Mouse (Mus musculus) neural tube, embryonic 13.5 days (tissue): ENCODE data around the gene Fbxw11. TPM values are rescaled to one million over a fixed set of nuclear protein-coding genes. Genes with fewer than 3 reads are reported as not detected.

ENCODE experiments used
- ATAC-seq: fragments of 200-750 bp; cut with Nextera tagmentation; 2 replicates; pipeline ENCODE4 v1.8.0; 2017; ENCODE audit warnings: low read depth, mild to moderate bottlenecking, moderate TSS enrichment, moderate library complexity
- H3K27ac ChIP-seq: fragments of 300-500 bp; sonication (generic); replicated peaks from 2 replicates; pipeline ENCODE4 v1.5.1; 2015; ENCODE audit warnings: moderate library complexity, mild to moderate bottlenecking, inconsistent platforms
- H3K27me3 ChIP-seq: fragments of 300-500 bp; sonication (generic); 2 replicates; pipeline ENCODE4 v1.6.1; 2015; ENCODE audit warnings: mild to moderate bottlenecking, inconsistent platforms
- H3K36me3 ChIP-seq: fragments of 300-500 bp; sonication (generic); 2 replicates; pipeline ENCODE4 v1.6.1; 2015; ENCODE audit warnings: mild to moderate bottlenecking, inconsistent platforms
- H3K4me1 ChIP-seq: fragments of 300-500 bp; sonication (generic); replicated peaks from 2 replicates; pipeline ENCODE4 v1.6.1; 2015; ENCODE audit warnings: inconsistent platforms
- H3K4me2 ChIP-seq: fragments of 300-500 bp; sonication (generic); 2 replicates; pipeline ENCODE4 v1.6.1; 2015; ENCODE audit warnings: inconsistent platforms, mild to moderate bottlenecking, moderate library complexity
- H3K4me3 ChIP-seq: fragments of 300-500 bp; sonication (generic); 2 replicates; pipeline ENCODE4 v1.5.1; 2015; ENCODE audit warnings: mild to moderate bottlenecking, inconsistent platforms
- H3K9ac ChIP-seq: fragments of 300-500 bp; sonication (generic); 2 replicates; pipeline ENCODE4 v1.6.1; 2015; ENCODE audit warnings: moderate library complexity, mild to moderate bottlenecking, inconsistent platforms
- H3K9me3 ChIP-seq: fragments of 300-500 bp; sonication (generic); 2 replicates; pipeline ENCODE4 v1.6.1; 2016; ENCODE audit warnings: inconsistent platforms
- WGBS: fragments of 180-500 bp; shearing (Covaris S2); methylation state at CpG from one replicate; pipeline ENCODE4 v1.1.7; 2015; 5-methylcytosine and 5-hydroxymethylcytosine counted together
- polyA plus RNA-seq: library from polyadenylated mRNA; unstranded; fragments of >200 nt; fragmentation: Nextera tagmentation; extraction: Ambion mirVana; gene quantifications from 2 replicates; pipeline ENCODE4 v1.2.1, GENCODE M21; 2015

The Fbxw11 gene
- polyA plus RNA-seq, 1 experiment from 2014 or later: 106 TPM

- Histone ChIP-seq H3K4me3 (no peak overlapping the region), H3K36me3 (no peaks in the 10 kb centered on the region), H3K9ac (no peak overlapping the region), H3K9me3 (no peaks in the 10 kb centered on the region), H3K4me2 (no peak overlapping the region), H3K27ac (no peak overlapping the region), H3K4me1 (peaks cover under 1% of the 10 kb centered on the region), H3K27me3 (no peaks in the 10 kb centered on the region)
- ATAC-seq: no peak
- WGBS: 81% methylated on average over 5 of the region's 5 CpGs
Measured at GRCm38 (mm10) chr11:32786201-32786600, 143.7 kb downstream of the Fbxw11 start.

DNA sequence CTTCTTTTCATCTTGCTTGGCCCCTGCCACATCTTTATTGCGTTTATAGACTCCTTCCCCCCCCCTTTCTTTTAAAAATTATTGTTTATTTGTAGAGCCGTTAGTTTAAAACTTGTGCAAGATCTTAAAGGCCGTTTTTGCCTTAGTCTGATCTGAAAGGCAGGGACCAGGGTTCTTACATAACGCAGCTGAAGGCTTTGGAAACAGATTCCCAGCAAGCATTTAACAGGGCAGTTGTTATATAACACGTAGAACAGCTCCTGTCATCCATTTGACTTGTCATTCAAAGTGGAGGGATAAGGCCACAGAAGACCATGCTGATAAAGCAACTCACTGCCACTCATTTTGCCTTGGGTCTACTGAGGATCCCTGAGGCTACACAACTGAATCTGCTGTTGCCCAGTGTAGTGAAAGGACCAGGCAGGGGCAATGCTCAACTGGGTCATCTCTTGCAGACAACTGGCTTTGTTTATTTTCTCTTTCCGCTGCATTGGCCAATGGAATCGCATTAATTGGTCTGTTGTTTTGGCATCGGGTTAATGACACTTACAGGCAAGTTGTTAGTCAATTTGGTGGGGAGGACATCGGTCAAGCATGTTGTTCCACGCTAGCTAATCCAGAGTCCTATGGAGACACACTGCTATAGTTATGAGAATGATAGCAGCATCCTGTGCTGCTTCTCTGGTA, 152.4 kb downstream of the Fbxw11 start:
- Histone ChIP-seq H3K4me2 (no peak overlapping the region), H3K4me3 (no peak overlapping the region), H3K27ac (no peak overlapping the region), H3K4me1 (peaks cover 11% of the 10 kb centered on the region; the same call in 1 of the 2 replicates), H3K9ac (no peak overlapping the region), H3K9me3 (no peaks in the 10 kb centered on the region), H3K27me3 (no peaks in the 10 kb centered on the region), H3K36me3 (no peaks in the 10 kb centered on the region)
- ATAC-seq: no peak
- 69% methylated on average over 10 of the region's 10 CpGs for WGBS

Other genes with a start within 250 kb of the Fbxw11 start
- 46.8 and 54.8 TPM in 2 replicates for gene Ubtd2, start 187.4 kb upstream of the Fbxw11 start, polyA plus RNA-seq
- 0.36 TPM in 1 of 2 replicates, not detected in the other for gene Efcab9, start 110.6 kb upstream of the Fbxw11 start, polyA plus RNA-seq
- 2.5 and 2.6 TPM in 2 replicates for gene Stk10, start 109.4 kb upstream of the Fbxw11 start, polyA plus RNA-seq
- gene Smim23, start 181.9 kb downstream of the Fbxw11 start, polyA plus RNA-seq: not detected in 2 replicates